Mouse (Mus musculus): ENCODE measurements around the gene Krtap7-1. TPM values are rescaled to one million over a fixed set of nuclear protein-coding genes. Genes with fewer than 3 reads are reported as not detected.

Krtap7-1 gene
- total RNA-seq, 2 experiments from 2014 or later: not detected

Other genes with a start within 250 kb of the Krtap7-1 start
- not detected for gene Krtap21-1, start 104.5 kb downstream of the Krtap7-1 start, total RNA-seq (2021)
- gene Krtap6-2, start 88.2 kb downstream of the Krtap7-1 start, total RNA-seq (2021): not detected
- gene Krtap8-1, start 20.4 kb downstream of the Krtap7-1 start, total RNA-seq (2021): not detected
- not detected for gene Krtap11-1, start 62.9 kb upstream of the Krtap7-1 start, total RNA-seq (2021)

All from gastrocnemius, adult 18-20 months (tissue).